ENCODE assay signal across 23 mouse cellular contexts in genomic region chr15:96702466-96703031, GRCm38 (mm10). TPM values are rescaled to one million over a fixed set of nuclear protein-coding genes. Genes with fewer than 3 reads are reported as not detected.
DNase-seq lines count a peak whose midpoint lies in the region; TF ChIP-seq lines count a peak whose summit lies in the region.
"Had no signal": no experiment of that assay in that cellular context is flagged by ENCODE, and none has a peak within 500 bp of the region (broad histone marks: within the 10 kb centered on the region; RNA-seq: fewer than 3 reads in every experiment).

No protein-coding gene starts in this region.

- in situ Hi-C loops in ES-E14 (cut with MboI; ENCODE audit: low sequenced_read_pairs in 2 of 2, unreplicated experiment in 2 of 2), result no loop called here

- peak; percentile 78 for DNase-seq in heart, adult 11 months
- no peak for DNase-seq in heart, postnatal 14 days
- no peak for DNase-seq in ES-E14 (ENCODE audit: low read depth, low spot score)
- DNase-seq in lung, postnatal 25 days (ENCODE audit: low spot score), result no peak
- DNase-seq in adrenal gland, adult (ENCODE audit: inconsistent age in 2 of 2, low spot score in 1 of 2), result no peak
- DNase-seq: adrenal gland, adult 8-10 months; adrenal gland, postnatal 25 days; cerebellum, adult 11-12 months; cerebellum, adult 8-10 months; cerebellum, postnatal 25 days; forebrain, postnatal 0 days; gastrocnemius, adult 2 months; gastrocnemius, postnatal 14 days; heart, adult 18-20 months; heart, postnatal 10 days; heart, postnatal 4 days; kidney, adult 18-20 months had no signal

- H3K4me3 ChIP-seq in ES-Bruce4 (ENCODE audit: low read depth, low read length), result no peak overlapping the region
- H3K4me3 ChIP-seq in ES-E14 (ENCODE audit: insufficient read depth in 1 of 2, low read depth in 1 of 2, low read length in 2 of 2, poor library complexity in 1 of 2, severe bottlenecking in 1 of 2), result no peak overlapping the region
- H3K4me3 ChIP-seq: forebrain, embryonic 10.5 days; gastrocnemius, adult 2 months; heart, embryonic 12.5 days; heart, embryonic 15.5 days had no signal

- no peak for TF ChIP-seq CTCF in ES-Bruce4 (IDR thresholded peaks at IDR 0.05; ENCODE audit: low read depth, low read length)

- H3K9ac ChIP-seq in ES-Bruce4 (ENCODE audit: low read depth, poor library complexity, severe bottlenecking), result peak overlapping the region; percentile 91
- peak overlapping the region; percentile 67; the same call in 1 of the 2 replicates for H3K9ac ChIP-seq in ES-E14 (ENCODE audit: insufficient read depth, low read depth, low read length, poor library complexity, severe bottlenecking)
- H3K9ac ChIP-seq: forebrain, postnatal 0 days; heart, embryonic 12.5 days; heart, embryonic 15.5 days; hindbrain, embryonic 14.5 days had no signal

- H3K36me3 ChIP-seq in ES-Bruce4 (ENCODE audit: control insufficient read depth, insufficient read depth, low read length, poor library complexity, severe bottlenecking) (peaks cover 11% of the 10 kb centered on the region), ES-E14 (ENCODE audit: control insufficient read depth, insufficient read depth, low read length, poor library complexity, severe bottlenecking) (peaks cover 10% of the 10 kb centered on the region)

- intact Hi-C loops in heart, postnatal 14 days (cut with DNase I), result no loop called here

- peak; percentile 74; the same call in 1 of the 2 replicates for TF ChIP-seq EP300 in ES-Bruce4 (IDR thresholded peaks at IDR 0.05; ENCODE audit: insufficient read depth, low read depth, low read length)

- H3K27ac ChIP-seq in ES-Bruce4 (ENCODE audit: insufficient read depth, low read length) (peak overlapping the region; percentile 100), ES-E14 (ENCODE audit: insufficient read depth, low read depth, low read length, poor library complexity, severe bottlenecking) (peak overlapping the region; percentile 96)
- H3K27ac ChIP-seq: forebrain, embryonic 10.5 days; gastrocnemius, adult 2 months; heart, embryonic 15.5 days; hindbrain, embryonic 14.5 days; hindbrain, postnatal 0 days had no signal

- H3K27me3 ChIP-seq in ES-Bruce4 (ENCODE audit: control insufficient read depth, insufficient read depth, low read length, poor library complexity, severe bottlenecking), result no peaks in the 10 kb centered on the region
- H3K27me3 ChIP-seq: heart, embryonic 12.5 days; heart, embryonic 15.5 days had no signal

- TF ChIP-seq POLR2A in ES-Bruce4 (IDR thresholded peaks at IDR 0.05; ENCODE audit: insufficient read depth, low read length), result no peak

- no peaks in the 10 kb centered on the region for H3K9me3 ChIP-seq in ES-Bruce4 (replicated peaks; ENCODE audit: control insufficient read depth, insufficient read depth, low read length, poor library complexity, severe bottlenecking)
- no peaks in the 10 kb centered on the region for H3K9me3 ChIP-seq in ES-E14 (ENCODE audit: control insufficient read depth, insufficient read depth, low read depth, low read length)
- H3K9me3 ChIP-seq: forebrain, embryonic 10.5 days; heart, embryonic 12.5 days; heart, embryonic 15.5 days had no signal

- peaks cover 5% of the 10 kb centered on the region for H3K4me1 ChIP-seq in ES-Bruce4 (ENCODE audit: control insufficient read depth, insufficient read depth, low read length)
- peaks cover 6 to 18% of the 10 kb centered on the region in 2 experiments for H3K4me1 ChIP-seq in ES-E14 (ENCODE audit: control insufficient read depth in 2 of 2, insufficient read depth in 2 of 2, low read length in 2 of 2, poor library complexity in 1 of 2)

TF ChIP-seq in ES-E14, 5 proteins besides CTCF, POLR2A, EP300 and RAD21:
- TF ChIP-seq CHD2 (IDR thresholded peaks at IDR 0.05; ENCODE audit: low read depth, low read length) (no peak), MAFK (IDR thresholded peaks at IDR 0.05; ENCODE audit: insufficient read depth, low read depth, low read length) (no peak), ZNF384 (IDR thresholded peaks at IDR 0.05; ENCODE audit: low read depth, low read length) (peak; percentile 95), ZC3H11A (IDR thresholded peaks at IDR 0.05; ENCODE audit: borderline replicate concordance, low read depth, low read length) (no peak), HCFC1 (IDR thresholded peaks at IDR 0.05; ENCODE audit: borderline replicate concordance, insufficient read depth, low read length) (no peak)

RNA-seq across cellular contexts. Expression of gene Slc38a2, which starts 3.0 kb away (rescaled TPM):
- 100 to 1,000 TPM; 257 to 301 TPM for total RNA-seq in heart, postnatal 14 days (2021)
- polyA plus RNA-seq in ES-Bruce4 (2011; ENCODE audit: insufficient read depth, insufficient read length, low read depth, missing spikeins), result 158 and 161 TPM in 2 replicates
- total RNA-seq in ES-E14 (2012; rRNA removed), result 262 and 326 TPM in 2 replicates

RNA-seq across cellular contexts. Expression of gene Slc38a1, which starts 59.8 kb away (rescaled TPM):
- 10 to 100 TPM; 33.6 to 35.4 TPM for total RNA-seq in heart, postnatal 14 days (2021)
- polyA plus RNA-seq in ES-Bruce4 (2011; ENCODE audit: insufficient read depth, insufficient read length, low read depth, missing spikeins), result 88.4 and 90.3 TPM in 2 replicates
- 95.6 and 99.8 TPM in 2 replicates for total RNA-seq in ES-E14 (2012; rRNA removed)
